Mouse (Mus musculus): ENCODE measurements around the gene Suco. TPM values are rescaled to one million over a fixed set of nuclear protein-coding genes. Genes with fewer than 3 reads are reported as not detected.

Gene Suco
- polyA plus RNA-seq (2015; fragmentation: Nextera tagmentation; extraction: Ambion mirVana) = 6.3 and 8.6 TPM in 2 replicates

- WGBS (ENCODE audit: insufficient replicate concordance) = under 1% methylated on average over 67 of the region's 74 CpGs
- peak; percentile 72 for TF ChIP-seq EP300 (IDR thresholded peaks at IDR 0.05; ENCODE audit: low read depth)
- TF ChIP-seq CTCF (IDR thresholded peaks at IDR 0.05; ENCODE audit: low read depth) = peak; percentile 1; the same call in 1 of the 2 replicates
- Histone ChIP-seq H3K4me3 (ENCODE audit: low read depth, low read length) (peak within 1 kb of the TSS; percentile 91), H3K4me2 (ENCODE audit: low read depth, low read length) (peak within 1 kb of the TSS; percentile 85), H3K27ac (ENCODE audit: low read depth) (peak within 1 kb of the TSS; percentile 99), H3K9ac (replicated peaks) (peak within 1 kb of the TSS; percentile 93), H3K9me3 (ENCODE audit: low read length) (no peaks in the 10 kb centered on the region), H3K36me3 (replicated peaks; ENCODE audit: insufficient read depth, low read length) (no peaks in the 10 kb centered on the region), H3K4me1 (ENCODE audit: insufficient read depth) (peaks cover 13% of the 10 kb centered on the region), H3K27me3 (ENCODE audit: insufficient read depth, low read length) (no peaks in the 10 kb centered on the region)
- peak; percentile 100 for DNase-seq
- ATAC-seq = peak; percentile 96
These were observed at the start of gene Suco for GRCm38 (mm10) chr1:161876553-161877447. TSS of gene Suco (minus strand) at chr1:161876682.

GRCm38 (mm10) chr1:161925281-161925805, 48.9 kb upstream of the Suco start:
- Histone ChIP-seq H3K36me3 (replicated peaks; ENCODE audit: insufficient read depth, low read length) (no peaks in the 10 kb centered on the region), H3K9me3 (ENCODE audit: low read length) (no peaks in the 10 kb centered on the region), H3K27ac (ENCODE audit: low read depth) (no peak overlapping the region), H3K4me1 (ENCODE audit: insufficient read depth) (no peaks in the 10 kb centered on the region), H3K4me2 (ENCODE audit: low read depth, low read length) (no peak overlapping the region), H3K4me3 (ENCODE audit: low read depth, low read length) (no peak overlapping the region), H3K9ac (replicated peaks) (no peak overlapping the region), H3K27me3 (ENCODE audit: insufficient read depth, low read length) (no peaks in the 10 kb centered on the region)
- ATAC-seq = no peak
- no peak for DNase-seq
- TF ChIP-seq CTCF (IDR thresholded peaks at IDR 0.05; ENCODE audit: low read depth) = no peak
- no peak for TF ChIP-seq EP300 (IDR thresholded peaks at IDR 0.05; ENCODE audit: low read depth)
- 85% methylated on average over 13 of the region's 13 CpGs for WGBS (ENCODE audit: insufficient replicate concordance)

GRCm38 (mm10) chr1:161924321-161924720, 47.8 kb upstream of the Suco start:
- no peak overlapping the region for H3K9ac ChIP-seq (replicated peaks)
- TF ChIP-seq EP300 (IDR thresholded peaks at IDR 0.05; ENCODE audit: low read depth) (no peak), CTCF (IDR thresholded peaks at IDR 0.05; ENCODE audit: low read depth) (no peak)
- no peak overlapping the region for H3K4me2 ChIP-seq (ENCODE audit: low read depth, low read length)
- DNase-seq (no peak), ATAC-seq (no peak)
- H3K4me1 ChIP-seq (ENCODE audit: insufficient read depth) = no peaks in the 10 kb centered on the region
- no peaks in the 10 kb centered on the region for H3K9me3 ChIP-seq (ENCODE audit: low read length)
- no peaks in the 10 kb centered on the region for H3K36me3 ChIP-seq (replicated peaks; ENCODE audit: insufficient read depth, low read length)
- 81% methylated on average over 3 of the region's 3 CpGs for WGBS (ENCODE audit: insufficient replicate concordance)
- H3K27me3 ChIP-seq (ENCODE audit: insufficient read depth, low read length) = no peaks in the 10 kb centered on the region
- no peak overlapping the region for H3K27ac ChIP-seq (ENCODE audit: low read depth)
- H3K4me3 ChIP-seq (ENCODE audit: low read depth, low read length) = no peak overlapping the region

GRCm38 (mm10) chr1:161921928-161922327, 45.4 kb upstream of the Suco start:
- no peaks in the 10 kb centered on the region for H3K36me3 ChIP-seq (replicated peaks; ENCODE audit: insufficient read depth, low read length)
- H3K4me3 ChIP-seq (ENCODE audit: low read depth, low read length) = no peak overlapping the region
- 78% methylated on average over 6 of the region's 6 CpGs for WGBS (ENCODE audit: insufficient replicate concordance)
- DNase-seq = no peak
- TF ChIP-seq EP300 (IDR thresholded peaks at IDR 0.05; ENCODE audit: low read depth) (no peak), CTCF (IDR thresholded peaks at IDR 0.05; ENCODE audit: low read depth) (no peak)
- H3K9me3 ChIP-seq (ENCODE audit: low read length) = no peaks in the 10 kb centered on the region
- ATAC-seq = no peak
- H3K4me2 ChIP-seq (ENCODE audit: low read depth, low read length) = no peak overlapping the region
- H3K27ac ChIP-seq (ENCODE audit: low read depth) = no peak overlapping the region
- no peaks in the 10 kb centered on the region for H3K4me1 ChIP-seq (ENCODE audit: insufficient read depth)
- H3K9ac ChIP-seq (replicated peaks) = no peak overlapping the region
- H3K27me3 ChIP-seq (ENCODE audit: insufficient read depth, low read length) = no peaks in the 10 kb centered on the region

- Histone ChIP-seq H3K4me1 (ENCODE audit: insufficient read depth) (no peaks in the 10 kb centered on the region), H3K27me3 (ENCODE audit: insufficient read depth, low read length) (no peaks in the 10 kb centered on the region), H3K9me3 (ENCODE audit: low read length) (no peaks in the 10 kb centered on the region), H3K27ac (ENCODE audit: low read depth) (no peak overlapping the region), H3K9ac (replicated peaks) (no peak overlapping the region), H3K4me3 (ENCODE audit: low read depth, low read length) (no peak overlapping the region), H3K4me2 (ENCODE audit: low read depth, low read length) (no peak overlapping the region), H3K36me3 (replicated peaks; ENCODE audit: insufficient read depth, low read length) (no peaks in the 10 kb centered on the region)
- ATAC-seq (no peak), DNase-seq (no peak)
- 85% methylated on average over 9 of the region's 9 CpGs for WGBS (ENCODE audit: insufficient replicate concordance)
- TF ChIP-seq CTCF (IDR thresholded peaks at IDR 0.05; ENCODE audit: low read depth) = no peak
- TF ChIP-seq EP300 (IDR thresholded peaks at IDR 0.05; ENCODE audit: low read depth) = no peak
These were observed 44.3 kb upstream of the Suco start for GRCm38 (mm10) chr1:161920475-161921454.
